ENCODE assay signal across 9 mouse cellular contexts in the genomic region with DNA sequence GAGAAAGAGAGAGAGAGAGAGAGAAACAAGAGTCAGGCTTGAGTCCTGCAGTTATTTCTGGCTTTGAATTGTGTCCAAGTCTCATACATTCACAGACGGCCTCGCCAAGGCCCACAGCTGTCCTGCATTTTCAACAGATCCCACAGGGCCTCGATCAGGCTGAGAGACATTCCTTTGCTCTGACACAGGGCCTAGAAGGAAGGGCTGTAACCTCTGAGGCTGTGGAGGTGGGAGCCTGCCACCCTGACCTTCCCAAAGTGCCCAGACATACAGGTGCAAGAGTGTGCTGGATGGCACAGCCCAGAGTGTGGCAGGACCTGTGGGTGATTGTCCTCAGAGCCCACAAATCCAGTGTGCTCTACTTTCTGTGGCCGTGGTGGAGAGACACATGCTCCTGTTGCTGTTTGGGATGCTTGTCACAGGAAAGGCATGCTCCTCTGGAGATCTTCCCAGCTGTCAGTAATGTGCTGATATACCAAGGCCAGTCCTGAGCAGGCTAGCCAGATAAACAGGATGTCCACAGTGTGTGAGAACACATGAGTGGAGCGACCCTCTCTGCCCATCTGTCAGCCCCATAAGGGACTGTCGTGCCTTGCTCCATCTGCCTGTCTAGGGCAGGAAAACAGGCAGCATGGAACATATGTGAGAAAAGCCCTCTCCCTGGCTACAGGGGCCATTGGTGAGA.
A peak's percentile ranks its signal among the peaks of the same experiment; 100 is the strongest.
DNase-seq lines count a peak whose midpoint lies in the region; ATAC-seq and TF ChIP-seq lines count a peak whose summit lies in the region.
"Had no signal": no experiment of that assay in that cellular context is flagged by ENCODE, and none has a peak within 500 bp of the region (broad histone marks: within the 10 kb centered on the region; RNA-seq: fewer than 3 reads in every experiment).

No protein-coding gene starts in this region.

- TF ChIP-seq CTCF in left cerebral cortex, adult 2 months (IDR thresholded peaks at IDR 0.05), result no peak

- peak overlapping the region; percentile 94 for H3K27ac ChIP-seq in embryonic facial prominence, embryonic 14.5 days (replicated peaks; ENCODE audit: low read depth, low read length)
- H3K27ac ChIP-seq in heart, embryonic 13.5 days (replicated peaks), result peak overlapping the region; percentile 97
- H3K27ac ChIP-seq in kidney, embryonic 15.5 days, result peak overlapping the region; percentile 86
- peak overlapping the region; percentile 93 for H3K27ac ChIP-seq in stomach, embryonic 14.5 days (ENCODE audit: low read length)
- no peak overlapping the region for H3K27ac ChIP-seq in left cerebral cortex, adult 2 months

- H3K36me3 ChIP-seq in embryonic facial prominence, embryonic 14.5 days (ENCODE audit: control insufficient read depth, insufficient read depth, low read length), result no peaks in the 10 kb centered on the region
- H3K36me3 ChIP-seq in heart, embryonic 13.5 days, result no peaks in the 10 kb centered on the region
- no peaks in the 10 kb centered on the region for H3K36me3 ChIP-seq in kidney, embryonic 15.5 days
- H3K36me3 ChIP-seq in stomach, embryonic 14.5 days (ENCODE audit: control insufficient read depth, insufficient read depth, low read length), result no peaks in the 10 kb centered on the region

- peak; percentile 50; the same call in 1 of the 2 replicates for ATAC-seq in frontal cortex, adult (ENCODE audit: low TSS enrichment)
- peak; percentile 96 for ATAC-seq in embryonic facial prominence, embryonic 14.5 days (ENCODE audit: low read depth)
- peak; percentile 78 for ATAC-seq in heart, embryonic 13.5 days (ENCODE audit: extremely low read depth, insufficient number of reproducible peaks, low FRiP score, low TSS enrichment)
- peak; percentile 79 for ATAC-seq in kidney, embryonic 15.5 days (replicated peaks; ENCODE audit: low FRiP score)
- ATAC-seq in stomach, embryonic 14.5 days (ENCODE audit: insufficient number of reproducible peaks, insufficient read depth, low FRiP score, low read depth), result peak; percentile 85

- no peak overlapping the region for H3K4me2 ChIP-seq in embryonic facial prominence, embryonic 14.5 days (ENCODE audit: low read depth, low read length)
- H3K4me2 ChIP-seq in heart, embryonic 13.5 days, result 0 out of 2 replicates have a peak overlapping the region, but pooled peaks have one; percentile 8
- H3K4me2 ChIP-seq in kidney, embryonic 15.5 days, result no peak overlapping the region
- no peak overlapping the region for H3K4me2 ChIP-seq in stomach, embryonic 14.5 days (replicated peaks; ENCODE audit: low read depth, low read length)

- no peak overlapping the region for H3K9ac ChIP-seq in embryonic facial prominence, embryonic 14.5 days (ENCODE audit: low read depth, low read length)
- peak overlapping the region; percentile 53 for H3K9ac ChIP-seq in heart, embryonic 13.5 days
- H3K9ac ChIP-seq in kidney, embryonic 15.5 days, result no peak overlapping the region
- no peak overlapping the region for H3K9ac ChIP-seq in stomach, embryonic 14.5 days (replicated peaks; ENCODE audit: low read depth, low read length)

- no peak overlapping the region for H3K4me3 ChIP-seq in embryonic facial prominence, embryonic 14.5 days (ENCODE audit: low read depth, low read length)
- no peak overlapping the region for H3K4me3 ChIP-seq in heart, embryonic 13.5 days
- H3K4me3 ChIP-seq in kidney, embryonic 15.5 days (replicated peaks), result no peak overlapping the region
- no peak overlapping the region for H3K4me3 ChIP-seq in stomach, embryonic 14.5 days (ENCODE audit: low read depth, low read length)
- H3K4me3 ChIP-seq in left cerebral cortex, adult 2 months, result no peak overlapping the region

- no peaks in the 10 kb centered on the region for H3K27me3 ChIP-seq in embryonic facial prominence, embryonic 14.5 days (replicated peaks; ENCODE audit: control insufficient read depth, insufficient read depth, low read length)
- no peaks in the 10 kb centered on the region for H3K27me3 ChIP-seq in heart, embryonic 13.5 days (replicated peaks)
- H3K27me3 ChIP-seq in kidney, embryonic 15.5 days, result no peaks in the 10 kb centered on the region
- H3K27me3 ChIP-seq in stomach, embryonic 14.5 days (ENCODE audit: control insufficient read depth, insufficient read depth, low read length), result no peaks in the 10 kb centered on the region
- H3K27me3 ChIP-seq: CH12.LX had no signal

- H3K4me1 ChIP-seq in embryonic facial prominence, embryonic 14.5 days (ENCODE audit: control insufficient read depth, insufficient read depth, low read length), result peaks cover 27% of the 10 kb centered on the region
- peaks cover 28% of the 10 kb centered on the region for H3K4me1 ChIP-seq in heart, embryonic 13.5 days
- H3K4me1 ChIP-seq in kidney, embryonic 15.5 days, result peaks cover 17% of the 10 kb centered on the region
- peaks cover 12% of the 10 kb centered on the region for H3K4me1 ChIP-seq in stomach, embryonic 14.5 days (ENCODE audit: control insufficient read depth, insufficient read depth, low read length)

- no peaks in the 10 kb centered on the region for H3K9me3 ChIP-seq in embryonic facial prominence, embryonic 14.5 days (ENCODE audit: control insufficient read depth, low read length)
- H3K9me3 ChIP-seq in heart, embryonic 13.5 days, result no peaks in the 10 kb centered on the region
- no peaks in the 10 kb centered on the region for H3K9me3 ChIP-seq in kidney, embryonic 15.5 days (replicated peaks)
- no peaks in the 10 kb centered on the region for H3K9me3 ChIP-seq in stomach, embryonic 14.5 days (ENCODE audit: control insufficient read depth, low read depth, low read length)

- intact Hi-C loops in left cerebral cortex, adult 2 months (cut with DNase I), result no loop called here

- 10% methylated on average over 6 of the region's 6 CpGs for WGBS in embryonic facial prominence, embryonic 14.5 days
- WGBS in heart, embryonic 13.5 days, result 3% methylated on average over 6 of the region's 6 CpGs
- WGBS in kidney, embryonic 15.5 days, result 45% methylated on average over 6 of the region's 6 CpGs
- WGBS in stomach, embryonic 14.5 days, result 19% methylated on average over 6 of the region's 6 CpGs

- no peak for DNase-seq in frontal cortex, postnatal 36 days (ENCODE audit: low spot score in 2 of 2)
- peak; percentile 97 for DNase-seq in embryonic facial prominence, embryonic 14.5 days (ENCODE audit: low spot score)
- DNase-seq in lung, postnatal 14 days, result peak; percentile 67
- no peak for DNase-seq in left cerebral cortex, adult 2 months (ENCODE audit: extremely low spot score in 1 of 2, low spot score in 2 of 2)

Comparison
In these comparisons a context has a peak if more than half of its experiments do, and no peak if none do; other contexts are left out.
1. DNase-seq: peak in embryonic facial prominence, embryonic 14.5 days (single experiment) and lung, postnatal 14 days (single experiment); none in frontal cortex, postnatal 36 days (0 of 2) and left cerebral cortex, adult 2 months (0 of 2).
2. Peak in every context shown above with its lines, with median percentiles within 50 percentile points of each other: ATAC-seq.